Mouse (Mus musculus): Measurements from ENCODE around the gene Mxd3. TPM values are rescaled to one million over a fixed set of nuclear protein-coding genes. Genes with fewer than 3 reads are reported as not detected.

Mxd3 gene
- polyA plus RNA-seq (2012; fragmentation: generic; extraction: Trizol): 10 to 100 TPM; 56.2 to 85.5 TPM

DNA sequence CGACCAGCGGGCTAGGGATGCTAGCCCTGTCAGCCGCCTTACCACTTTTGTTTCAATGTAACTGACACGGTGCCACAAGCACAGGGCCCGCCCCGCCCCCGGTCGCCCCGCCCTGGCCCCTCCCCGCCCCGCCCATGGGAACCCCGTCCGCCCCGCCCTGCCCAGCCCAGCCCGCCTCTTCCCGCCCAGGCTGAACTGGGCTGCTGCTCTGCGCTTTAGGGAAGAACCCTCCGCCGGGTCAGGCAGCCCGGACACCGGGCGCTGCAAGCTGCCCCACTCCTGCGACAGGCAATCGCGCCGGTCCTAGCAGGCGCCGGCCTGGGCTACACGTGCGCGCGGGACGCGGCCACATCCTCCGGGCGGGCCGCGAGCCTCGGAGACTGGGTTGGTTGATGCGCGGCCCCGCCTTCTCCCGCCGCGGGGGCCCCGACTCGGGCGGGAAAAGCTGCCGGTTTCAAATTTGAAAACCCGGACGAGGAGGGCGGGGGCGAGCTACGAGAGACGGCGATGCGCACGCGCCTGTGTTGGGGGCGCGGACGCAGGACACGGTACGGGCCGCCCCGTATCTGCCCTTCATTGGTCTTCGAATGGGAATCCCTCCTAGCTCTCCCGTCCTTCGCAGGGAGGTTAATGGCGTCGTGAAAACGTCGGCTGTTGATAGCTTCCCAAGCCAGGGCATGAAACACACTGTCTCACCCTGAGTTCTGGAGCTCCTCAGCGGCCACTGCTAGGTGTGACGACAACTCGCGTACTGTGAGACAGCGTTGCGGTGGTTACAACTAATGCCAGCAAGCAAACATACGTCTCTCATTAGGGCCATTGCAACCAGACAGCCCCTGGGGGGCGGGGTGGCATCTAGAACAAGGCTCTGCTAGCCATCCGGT lies at the start of gene Mxd3:
Gene Mxd3 (minus strand): TSS at position 141 of the 884 bp plus-strand sequence.

DNA sequence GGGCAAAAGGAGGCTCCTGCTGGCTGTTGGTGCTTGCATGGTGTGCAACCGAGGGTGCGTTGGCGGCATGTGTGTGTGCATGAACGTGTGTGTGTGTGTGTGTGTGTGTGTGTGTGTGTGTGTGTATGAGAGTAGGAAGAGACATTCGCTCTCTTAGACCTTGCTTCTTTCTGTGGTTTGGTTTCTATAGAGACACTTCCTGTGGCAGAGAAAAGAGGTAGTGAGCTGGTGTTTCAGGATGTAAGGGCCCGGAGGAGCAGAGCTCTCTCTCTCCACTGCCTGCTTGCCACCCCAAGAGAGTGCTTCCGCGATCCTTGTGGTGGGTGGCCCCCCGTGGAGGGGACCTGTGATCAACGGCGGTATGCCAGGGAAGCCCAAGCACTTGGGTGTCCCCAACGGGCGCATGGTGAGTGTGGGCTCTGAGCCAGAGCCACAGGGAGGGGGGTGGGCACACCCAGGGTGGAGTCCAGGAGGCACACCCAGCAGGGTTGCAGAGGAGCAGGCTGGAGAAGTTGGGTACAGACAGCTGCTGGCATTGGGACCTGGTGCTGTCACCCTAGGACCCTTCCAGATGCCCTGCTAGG lies 40.0 kb upstream of the Mxd3 start, which contains the start of gene Rgs14:
Gene Rgs14 (plus strand): TSS at position 202 of the 584 bp plus-strand sequence.

DNA sequence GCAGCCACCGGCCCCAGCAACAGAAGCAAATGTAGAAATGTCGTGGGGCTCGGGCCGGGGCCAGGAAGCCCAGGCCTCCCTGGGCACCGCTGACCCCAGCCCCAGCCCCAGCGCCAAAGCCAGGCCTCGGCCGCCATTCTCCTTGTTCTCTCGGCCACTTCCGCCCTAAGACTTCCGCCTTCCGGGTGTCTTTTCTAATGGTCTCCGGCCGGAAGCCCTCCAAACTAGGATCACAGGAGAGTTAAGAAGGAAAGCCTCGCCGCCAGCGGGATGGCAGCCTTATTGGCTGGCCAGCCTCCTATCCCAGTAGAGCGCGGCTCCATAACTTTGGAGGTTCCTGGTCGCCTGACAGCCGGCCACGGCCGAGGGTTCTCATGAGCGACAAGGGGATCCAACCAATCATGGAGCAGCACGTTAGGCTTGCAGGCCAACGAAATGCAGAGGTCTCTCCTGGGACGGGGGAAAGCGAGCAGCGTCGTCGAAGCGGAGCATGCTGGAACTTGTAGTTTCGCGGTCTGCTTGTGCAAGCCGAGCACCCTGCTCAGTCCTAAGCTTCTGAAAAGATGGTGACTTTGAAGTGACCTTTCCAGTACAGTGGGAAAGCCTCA lies 32.9 kb upstream of the Mxd3 start, which contains the start of gene Lman2:
Gene Lman2 (minus strand): TSS at position 331 of the 608 bp plus-strand sequence.

DNA sequence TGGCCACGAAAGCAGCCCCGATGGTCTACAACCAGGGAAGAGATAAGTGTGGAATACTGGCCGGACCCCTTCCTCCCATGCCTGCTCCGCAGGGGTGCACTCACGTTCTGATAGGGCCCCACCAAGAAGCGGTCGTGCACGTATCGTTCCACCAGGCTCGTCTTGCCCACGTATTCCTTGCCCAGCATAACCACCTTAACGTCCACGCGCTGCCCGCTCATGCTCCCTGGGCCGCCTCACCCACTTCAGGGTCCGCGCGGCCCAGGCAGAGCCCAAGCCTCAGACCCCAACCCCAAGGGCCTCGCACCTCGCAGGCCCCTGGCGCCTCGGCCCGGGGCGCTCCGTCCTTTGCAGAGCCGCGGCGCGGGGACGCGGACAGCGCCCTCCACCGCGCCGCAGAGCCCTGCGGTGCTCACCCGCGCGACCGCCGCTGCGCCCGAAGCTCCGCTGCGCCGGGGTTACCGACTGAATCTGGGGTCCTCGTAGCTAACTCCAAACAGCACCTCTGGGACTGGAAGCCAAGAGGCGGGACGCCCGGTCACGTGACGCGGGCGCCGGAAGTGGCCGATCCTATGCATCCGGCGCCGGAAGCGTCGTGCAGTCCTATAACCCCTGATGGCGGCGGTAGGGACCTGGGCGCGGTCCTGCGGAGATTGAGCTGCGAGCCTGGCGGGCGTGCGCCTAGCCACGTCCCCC lies 8.0 kb downstream of the Mxd3 start, which contains the start of gene Rab24:
Gene Rab24 (minus strand): TSS at position 513 of the 696 bp plus-strand sequence.

DNA sequence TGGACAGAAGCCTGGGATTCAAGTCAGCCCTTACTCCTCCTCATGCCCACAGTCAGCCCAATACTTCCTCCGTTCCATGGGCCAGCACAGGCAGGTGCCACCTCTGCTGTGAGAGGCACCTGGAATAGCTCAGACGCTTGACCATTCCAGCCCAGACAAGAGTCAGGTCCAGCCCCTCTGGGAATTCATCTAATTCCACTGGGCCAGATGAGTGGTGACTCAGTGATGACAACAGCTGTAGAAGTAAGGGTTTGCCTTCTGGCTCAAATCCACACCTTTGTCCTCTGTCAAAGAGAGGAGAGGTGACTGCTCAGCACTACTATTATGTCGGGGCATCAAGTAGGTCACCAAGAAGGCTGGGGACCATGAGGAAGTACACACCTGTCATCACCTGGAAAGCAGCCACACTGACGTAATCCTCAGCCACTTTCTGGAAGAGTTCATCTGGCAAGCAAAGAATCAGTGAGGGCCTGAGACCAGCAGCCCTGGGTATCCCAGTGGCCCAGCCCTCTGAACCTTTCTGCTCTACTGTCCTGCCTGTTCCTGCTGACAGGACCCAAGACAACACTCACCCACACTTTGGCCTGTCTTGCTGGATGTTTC lies 9.6 kb downstream of the Mxd3 start, which contains the start of gene Prelid1:
Gene Prelid1 (plus strand): TSS at position 570 of the 603 bp plus-strand sequence.

Other genes with a start within 250 kb of the Mxd3 start
- 10 to 100 TPM in 1 of 2 experiments, 1 to 10 TPM in 1; 2.8 to 12.8 TPM for gene Uimc1, start 229.5 kb downstream of the Mxd3 start, polyA plus RNA-seq (2012; fragmentation: generic; extraction: Trizol)
- 10 to 100 TPM in 1 of 2 experiments, 1 to 10 TPM in 1; 3.8 to 16.6 TPM for gene Zfp346, start 224.5 kb downstream of the Mxd3 start, polyA plus RNA-seq (2012; fragmentation: generic; extraction: Trizol)
- gene Gm17617, start 196.3 kb downstream of the Mxd3 start, polyA plus RNA-seq (2012; fragmentation: generic; extraction: Trizol): not detected
- gene Fgfr4, start 177.2 kb downstream of the Mxd3 start, polyA plus RNA-seq (2012; fragmentation: generic; extraction: Trizol): under 1 TPM in 1 of 2 experiments, not detected in 1; 0.11 TPM
- 10 to 100 TPM in 1 of 2 experiments, 1 to 10 TPM in 1; 1.4 to 10.3 TPM for gene Nsd1, start 120.0 kb downstream of the Mxd3 start, polyA plus RNA-seq (2012; fragmentation: generic; extraction: Trizol)
- gene Prelid1, start 9.3 kb downstream of the Mxd3 start, polyA plus RNA-seq (2012; fragmentation: generic; extraction: Trizol): 100 to 1,000 TPM; 501 to 815 TPM
- 10 to 100 TPM; 42.3 to 74.0 TPM for gene Rab24, start 7.9 kb downstream of the Mxd3 start, polyA plus RNA-seq (2012; fragmentation: generic; extraction: Trizol)
- gene Lman2, start 33.0 kb upstream of the Mxd3 start, polyA plus RNA-seq (2012; fragmentation: generic; extraction: Trizol): 100 to 1,000 TPM in 1 of 2 experiments, 10 to 100 TPM in 1; 98.4 to 103 TPM
- gene Rgs14, start 39.9 kb upstream of the Mxd3 start, polyA plus RNA-seq (2012; fragmentation: generic; extraction: Trizol): under 1 TPM in 1 of 2 experiments, not detected in 1; 0.07 TPM
- not detected for gene Slc34a1, start 68.4 kb upstream of the Mxd3 start, polyA plus RNA-seq (2012; fragmentation: generic; extraction: Trizol)
- gene Pfn3, start 85.4 kb upstream of the Mxd3 start, polyA plus RNA-seq (2012; fragmentation: generic; extraction: Trizol): not detected
- not detected for gene F12, start 97.0 kb upstream of the Mxd3 start, polyA plus RNA-seq (2012; fragmentation: generic; extraction: Trizol)
- gene Grk6, start 115.2 kb upstream of the Mxd3 start, polyA plus RNA-seq (2012; fragmentation: generic; extraction: Trizol): 10 to 100 TPM; 43.0 to 50.7 TPM
- 1 to 10 TPM; 2.8 to 4.0 TPM for gene Prr7, start 134.4 kb upstream of the Mxd3 start, polyA plus RNA-seq (2012; fragmentation: generic; extraction: Trizol)
- gene Dbn1, start 158.3 kb upstream of the Mxd3 start, polyA plus RNA-seq (2012; fragmentation: generic; extraction: Trizol): 10 to 100 TPM in 1 of 2 experiments, 1 to 10 TPM in 1; 2.5 to 20.5 TPM
- gene Pdlim7, start 183.9 kb upstream of the Mxd3 start, polyA plus RNA-seq (2012; fragmentation: generic; extraction: Trizol): 100 to 1,000 TPM in 1 of 2 experiments, 10 to 100 TPM in 1; 68.4 to 106 TPM
- gene Dok3, start 199.5 kb upstream of the Mxd3 start, polyA plus RNA-seq (2012; fragmentation: generic; extraction: Trizol): 1 to 10 TPM in 1 of 2 experiments, under 1 TPM in 1; 0.34 to 1.7 TPM
- gene Ddx41, start 206.8 kb upstream of the Mxd3 start, polyA plus RNA-seq (2012; fragmentation: generic; extraction: Trizol): 10 to 100 TPM; 49.9 to 50.1 TPM
- 10 to 100 TPM in 1 of 2 experiments, 1 to 10 TPM in 1; 9.0 to 47.1 TPM for gene Fam193b, start 241.3 kb upstream of the Mxd3 start, polyA plus RNA-seq (2012; fragmentation: generic; extraction: Trizol)
- 100 to 1,000 TPM; 105 to 221 TPM for gene Tmed9, start 243.9 kb upstream of the Mxd3 start, polyA plus RNA-seq (2012; fragmentation: generic; extraction: Trizol)

Measured in C3H10T1/2 (cell line).